Mouse (Mus musculus) mouse trophoblast stem cell (cell line): ENCODE measurements around the gene Tmem200a.

ENCODE experiments used
- in situ Hi-C, 2 experiments: fragments of 300-500 bp; cut with MseI, MboI; formaldehyde crosslinking; loops; 2 replicates in 1 of 2; 3 replicates in 1 of 2; pipeline ENCODE4 v1.15.1; 2025

Tmem200a gene

DNA sequence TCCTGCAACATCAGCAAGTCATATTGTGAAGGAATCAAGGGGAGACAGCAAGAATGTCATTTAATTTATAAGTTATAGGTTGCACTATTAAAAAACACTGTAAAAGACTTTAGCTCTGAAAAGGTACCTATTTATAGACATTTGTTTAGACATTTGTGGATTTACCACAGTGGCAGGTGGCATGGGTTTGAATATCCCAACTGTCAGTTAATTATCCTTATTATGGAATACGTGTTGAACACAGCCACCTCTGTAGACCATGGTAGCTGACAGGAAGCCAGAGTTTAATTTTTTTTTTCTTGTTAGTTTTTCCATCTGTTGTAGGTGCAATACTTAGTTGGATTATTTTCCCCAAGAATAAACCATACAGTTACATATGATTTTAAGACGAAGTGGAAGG lies 194.3 kb downstream of the Tmem200a start:
- in situ Hi-C loops = no loop called here

DNA sequence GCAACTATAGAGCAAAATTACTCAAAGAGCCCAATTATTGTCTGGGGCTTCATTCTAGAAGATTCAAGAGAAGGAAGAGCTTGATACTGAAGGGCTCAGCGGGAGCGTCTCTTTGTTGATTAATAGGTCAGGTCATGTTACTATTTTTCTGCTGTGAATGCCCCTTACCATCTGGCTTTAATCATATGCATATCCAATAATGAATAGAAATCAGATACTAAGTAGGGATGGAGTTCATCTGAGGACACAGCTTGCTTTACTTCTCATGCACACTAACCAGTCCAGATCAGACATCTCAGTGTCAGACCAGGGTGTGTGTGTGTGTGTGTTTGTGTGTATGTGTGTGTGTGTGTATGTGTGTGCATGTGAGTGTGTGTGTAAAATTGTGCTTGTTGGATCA lies 201.1 kb downstream of the Tmem200a start:
- in situ Hi-C loops = no loop called here

DNA sequence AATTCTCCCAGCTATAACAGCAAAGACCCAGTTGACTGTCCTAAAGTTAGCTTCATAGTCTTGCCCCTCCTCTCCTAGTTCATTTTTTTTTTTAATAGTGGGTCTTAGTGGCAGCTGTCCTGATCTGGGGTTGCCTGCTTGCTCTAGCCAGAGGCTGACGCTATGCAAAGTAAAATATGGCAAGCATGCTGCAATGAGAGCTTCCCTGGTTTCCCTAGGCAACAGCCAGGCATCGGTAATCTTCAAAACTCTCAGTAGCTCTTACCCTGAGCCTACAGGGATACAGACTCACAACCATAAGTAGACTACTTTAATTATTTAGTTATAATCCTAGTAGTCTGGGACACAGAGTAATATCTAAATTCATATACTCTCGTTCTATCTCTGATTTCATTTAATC lies 202.0 kb downstream of the Tmem200a start:
- in situ Hi-C loops = no loop called here

DNA sequence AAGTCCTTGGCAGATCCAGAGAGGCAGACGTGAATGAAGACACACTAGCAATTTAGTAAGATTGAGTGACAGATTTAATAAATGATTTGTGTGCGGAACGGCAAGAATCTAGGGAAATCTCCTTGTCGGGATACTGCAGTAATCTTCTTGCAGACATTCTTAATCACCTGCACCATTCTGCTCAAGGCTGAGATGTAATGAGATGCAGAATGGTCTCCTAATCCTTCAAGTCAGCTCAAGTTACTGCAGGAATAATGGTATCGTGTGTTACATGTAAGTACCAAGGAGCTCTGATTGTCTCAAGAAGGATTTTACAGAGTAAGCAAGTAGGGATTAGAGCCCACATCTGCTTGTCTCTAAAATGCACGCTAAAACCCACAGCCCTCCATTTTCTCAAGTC lies 210.1 kb downstream of the Tmem200a start:
- in situ Hi-C loops = no loop called here
